Mouse (Mus musculus): ENCODE measurements around the gene Nup210l. TPM values are rescaled to one million over a fixed set of nuclear protein-coding genes. Genes with fewer than 3 reads are reported as not detected.

Nup210l gene
- polyA plus RNA-seq, 1 experiment, result 0.38 TPM

DNA sequence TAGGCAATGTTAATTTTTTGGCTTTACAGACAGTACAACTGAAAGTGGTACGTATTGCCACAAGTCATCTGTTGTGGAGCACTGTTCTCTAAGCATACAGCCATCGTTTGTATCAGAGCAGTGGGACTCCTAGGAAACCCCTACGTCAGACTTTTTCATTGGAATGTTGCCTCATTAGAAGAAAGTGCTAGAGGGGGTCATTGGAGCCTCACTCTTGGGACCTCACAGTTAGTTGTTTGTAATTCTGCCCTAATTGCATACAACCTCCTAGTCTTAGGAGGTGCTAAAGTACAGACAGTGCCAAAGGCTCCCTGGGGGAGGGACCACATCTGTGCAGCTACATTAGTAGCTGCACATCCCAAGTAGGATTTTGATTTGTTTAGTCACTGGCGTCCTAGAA lies 90.8 kb downstream of the Nup210l start:
- Histone ChIP-seq H3K4me1 (ENCODE audit: control insufficient read depth, insufficient read depth, low read length) (no peaks in the 10 kb centered on the region), H3K4me3 (ENCODE audit: insufficient read depth, low read length) (no peak overlapping the region), H3K27ac (ENCODE audit: insufficient read depth, low read length) (no peak overlapping the region)
- TF ChIP-seq POLR2A (IDR thresholded peaks at IDR 0.05; ENCODE audit: extremely low read depth, insufficient read depth, low read length) (no peak), CTCF (IDR thresholded peaks at IDR 0.05; ENCODE audit: extremely low read depth, insufficient read depth, low read length) (no peak)

- Histone ChIP-seq H3K27ac (ENCODE audit: insufficient read depth, low read length) (no peak overlapping the region), H3K4me3 (ENCODE audit: insufficient read depth, low read length) (no peak overlapping the region), H3K4me1 (ENCODE audit: control insufficient read depth, insufficient read depth, low read length) (no peaks in the 10 kb centered on the region)
- TF ChIP-seq POLR2A (IDR thresholded peaks at IDR 0.05; ENCODE audit: extremely low read depth, insufficient read depth, low read length) (no peak), CTCF (IDR thresholded peaks at IDR 0.05; ENCODE audit: extremely low read depth, insufficient read depth, low read length) (no peak)
These were observed 91.7 kb downstream of the Nup210l start for GRCm38 (mm10) chr3:90195644-90196043.

DNA sequence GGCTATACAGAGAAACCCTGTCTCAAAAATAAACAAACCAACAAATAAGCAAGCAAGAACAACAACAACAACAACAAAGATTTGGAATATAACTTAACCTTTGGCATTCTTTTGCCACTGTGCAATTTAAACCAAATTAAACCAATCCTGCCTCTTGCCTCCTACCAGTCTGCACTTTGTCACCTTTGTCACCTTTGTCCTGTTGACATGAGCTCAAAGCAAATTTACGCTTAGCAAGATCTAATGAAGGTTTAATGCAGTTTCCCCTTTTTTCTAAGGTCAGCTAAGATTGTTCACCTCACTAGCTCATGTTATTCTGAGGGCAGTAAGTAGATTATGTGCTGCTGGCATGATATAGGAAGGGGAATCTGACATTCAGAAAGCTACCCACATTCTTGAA lies 93.6 kb downstream of the Nup210l start:
- no peak overlapping the region for H3K27ac ChIP-seq (ENCODE audit: insufficient read depth, low read length)
- TF ChIP-seq CTCF (IDR thresholded peaks at IDR 0.05; ENCODE audit: extremely low read depth, insufficient read depth, low read length), result no peak
- no peak for TF ChIP-seq POLR2A (IDR thresholded peaks at IDR 0.05; ENCODE audit: extremely low read depth, insufficient read depth, low read length)
- no peak overlapping the region for H3K4me3 ChIP-seq (ENCODE audit: insufficient read depth, low read length)
- no peaks in the 10 kb centered on the region for H3K4me1 ChIP-seq (ENCODE audit: control insufficient read depth, insufficient read depth, low read length)

GRCm38 (mm10) chr3:90202884-90203283 lies 99.0 kb downstream of the Nup210l start:
- no peak for TF ChIP-seq CTCF (IDR thresholded peaks at IDR 0.05; ENCODE audit: extremely low read depth, insufficient read depth, low read length)
- TF ChIP-seq POLR2A (IDR thresholded peaks at IDR 0.05; ENCODE audit: extremely low read depth, insufficient read depth, low read length), result no peak
- H3K4me1 ChIP-seq (ENCODE audit: control insufficient read depth, insufficient read depth, low read length), result no peaks in the 10 kb centered on the region
- no peak overlapping the region for H3K4me3 ChIP-seq (ENCODE audit: insufficient read depth, low read length)
- no peak overlapping the region for H3K27ac ChIP-seq (ENCODE audit: insufficient read depth, low read length)

DNA sequence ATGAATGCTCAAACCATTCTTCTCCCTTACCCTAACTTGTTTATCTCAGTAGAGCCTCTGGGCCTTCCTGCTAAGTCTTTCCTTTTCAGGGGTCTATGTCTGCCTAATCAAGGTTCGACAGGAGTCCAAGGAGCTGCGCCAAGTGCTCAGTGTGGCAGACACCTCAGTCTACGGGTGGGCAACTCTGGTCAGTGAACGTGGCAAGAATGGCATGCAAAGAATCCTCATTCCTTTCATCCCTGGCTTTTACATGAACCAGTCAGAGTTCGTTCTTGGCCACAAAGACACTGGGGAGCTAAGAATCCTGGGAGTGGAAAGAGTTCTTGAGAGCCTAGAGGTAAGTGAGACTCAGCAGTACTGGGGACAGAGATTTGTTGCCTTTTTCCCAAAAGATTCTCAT lies 99.7 kb downstream of the Nup210l start:
- no peak overlapping the region for H3K27ac ChIP-seq (ENCODE audit: insufficient read depth, low read length)
- no peak overlapping the region for H3K4me3 ChIP-seq (ENCODE audit: insufficient read depth, low read length)
- TF ChIP-seq CTCF (IDR thresholded peaks at IDR 0.05; ENCODE audit: extremely low read depth, insufficient read depth, low read length) (no peak), POLR2A (IDR thresholded peaks at IDR 0.05; ENCODE audit: extremely low read depth, insufficient read depth, low read length) (no peak)
- no peaks in the 10 kb centered on the region for H3K4me1 ChIP-seq (ENCODE audit: control insufficient read depth, insufficient read depth, low read length)

- TF ChIP-seq POLR2A (IDR thresholded peaks at IDR 0.05; ENCODE audit: extremely low read depth, insufficient read depth, low read length) (no peak), CTCF (IDR thresholded peaks at IDR 0.05; ENCODE audit: extremely low read depth, insufficient read depth, low read length) (no peak)
- H3K4me1 ChIP-seq (ENCODE audit: control insufficient read depth, insufficient read depth, low read length), result no peaks in the 10 kb centered on the region
- H3K4me3 ChIP-seq (ENCODE audit: insufficient read depth, low read length), result no peak overlapping the region
- H3K27ac ChIP-seq (ENCODE audit: insufficient read depth, low read length), result no peak overlapping the region
These were observed 100.7 kb downstream of the Nup210l start for GRCm38 (mm10) chr3:90204582-90204981.

- peaks cover 8% of the 10 kb centered on the region; the same call in 1 of the 2 replicates for H3K4me1 ChIP-seq (ENCODE audit: control insufficient read depth, insufficient read depth, low read length)
- no peak overlapping the region for H3K27ac ChIP-seq (ENCODE audit: insufficient read depth, low read length)
- no peak overlapping the region for H3K4me3 ChIP-seq (ENCODE audit: insufficient read depth, low read length)
- TF ChIP-seq POLR2A (IDR thresholded peaks at IDR 0.05; ENCODE audit: extremely low read depth, insufficient read depth, low read length), result peak; percentile 46; the same call in 1 of the 2 replicates
- TF ChIP-seq CTCF (IDR thresholded peaks at IDR 0.05; ENCODE audit: extremely low read depth, insufficient read depth, low read length), result no peak
These were observed 104.7 kb downstream of the Nup210l start for GRCm38 (mm10) chr3:90208662-90209061.

GRCm38 (mm10) chr3:90209908-90210566 lies 106.1 kb downstream of the Nup210l start:
- Histone ChIP-seq H3K4me3 (ENCODE audit: insufficient read depth, low read length) (no peak overlapping the region), H3K4me1 (ENCODE audit: control insufficient read depth, insufficient read depth, low read length) (peaks cover 8% of the 10 kb centered on the region; the same call in 1 of the 2 replicates), H3K27ac (ENCODE audit: insufficient read depth, low read length) (no peak overlapping the region)
- TF ChIP-seq CTCF (IDR thresholded peaks at IDR 0.05; ENCODE audit: extremely low read depth, insufficient read depth, low read length) (no peak), POLR2A (IDR thresholded peaks at IDR 0.05; ENCODE audit: extremely low read depth, insufficient read depth, low read length) (no peak)

DNA sequence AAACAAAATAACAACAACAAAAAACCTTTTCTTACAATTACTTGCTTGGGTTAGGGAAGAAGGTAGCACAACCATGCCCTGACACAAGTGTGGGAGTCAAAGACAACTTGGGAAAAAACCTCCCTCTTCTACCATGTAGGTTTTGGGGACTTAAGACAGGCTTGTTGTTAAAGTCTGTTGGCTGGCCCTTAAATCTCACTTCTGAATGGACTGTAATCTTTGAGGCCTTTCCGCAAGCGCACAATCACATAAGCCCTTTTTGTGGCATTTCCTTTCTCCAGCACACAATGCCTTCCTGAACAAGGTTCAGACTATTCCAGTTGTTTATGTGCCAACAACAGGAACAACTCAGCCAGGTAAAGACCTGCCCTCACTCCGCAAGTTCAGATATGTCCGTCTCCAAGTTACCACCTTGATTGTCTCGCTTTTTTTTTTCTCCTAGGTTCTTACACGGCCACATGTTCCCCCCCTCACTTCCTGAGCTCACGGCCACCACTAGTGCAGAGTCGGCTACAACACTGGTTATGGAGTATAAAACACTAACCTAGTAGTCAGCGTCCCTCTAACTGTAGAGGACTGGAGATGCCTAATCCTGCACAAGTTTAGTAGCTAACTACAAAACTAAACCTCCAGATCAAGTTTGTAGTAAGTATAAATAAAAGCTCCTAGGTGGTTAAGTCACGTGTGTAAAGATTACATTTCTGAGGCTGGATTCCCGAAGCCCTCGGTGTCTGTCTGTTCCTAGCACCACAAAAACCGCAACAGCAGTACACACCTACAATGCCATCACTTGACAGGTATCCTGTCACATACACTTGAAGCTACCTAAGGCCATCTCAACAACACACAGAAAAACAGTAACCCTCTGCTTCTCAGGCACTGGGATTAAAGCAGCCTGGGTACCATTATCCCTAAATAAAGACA lies 107.8 kb downstream of the Nup210l start:
- Histone ChIP-seq H3K4me1 (ENCODE audit: control insufficient read depth, insufficient read depth, low read length) (peaks cover 8% of the 10 kb centered on the region; the same call in 1 of the 2 replicates), H3K27ac (ENCODE audit: insufficient read depth, low read length) (no peak overlapping the region), H3K4me3 (ENCODE audit: insufficient read depth, low read length) (peak overlapping the region; percentile 3; the same call in 1 of the 2 replicates)
- TF ChIP-seq CTCF (IDR thresholded peaks at IDR 0.05; ENCODE audit: extremely low read depth, insufficient read depth, low read length), result no peak
- no peak for TF ChIP-seq POLR2A (IDR thresholded peaks at IDR 0.05; ENCODE audit: extremely low read depth, insufficient read depth, low read length)

Data from cortical plate, adult 2 months (tissue).